Mouse (Mus musculus) T-helper 17 cell (primary cell): ENCODE data around the gene Eef2k.

Source experiments
- in situ Hi-C, 2 experiments: fragments of 300-600 bp; cut with MboI, MseI; formaldehyde crosslinking; loops; 1 replicate in 1 of 2; 2 replicates in 1 of 2; pipeline ENCODE4 v1.15.1; 2025; ENCODE audit warnings: high pct_unique_total_duplicates in 2 of 2

Eef2k gene

DNA sequence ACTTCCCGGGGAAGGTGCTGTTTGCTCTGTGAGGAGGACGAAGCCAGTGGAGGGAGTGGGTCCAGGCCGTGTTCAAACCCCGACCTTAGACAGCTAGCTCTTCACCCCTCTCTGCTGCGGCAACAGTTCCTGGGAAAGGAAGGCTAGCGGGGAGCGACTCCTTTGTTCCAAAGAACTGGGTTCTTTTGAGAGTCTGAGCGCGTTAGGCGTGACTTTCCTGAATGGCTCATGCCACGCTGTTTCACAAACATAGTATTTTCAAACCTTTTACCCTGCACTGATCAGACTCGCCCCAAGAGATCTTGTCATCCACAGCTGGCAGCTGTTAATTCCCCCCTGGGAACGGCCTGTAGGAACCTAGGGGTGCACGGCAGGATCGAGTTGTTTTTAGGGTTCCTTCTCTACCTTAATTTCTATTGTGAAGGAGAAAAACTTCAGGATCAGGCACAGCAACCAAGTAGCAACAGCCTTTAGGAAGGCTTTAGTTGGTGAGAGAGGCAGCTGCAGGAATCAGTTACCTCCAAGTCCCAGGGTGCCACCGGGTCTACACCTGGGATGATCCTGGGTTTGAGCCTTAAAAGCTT lies 1.3 kb downstream of the Eef2k start:
- in situ Hi-C loops, result loop anchor here in 1 of 2 experiments (5.0 to 10.0 kb wide), 2 partner anchors 53 to 221 kb away; no protein-coding TSS in a partner anchor

GRCm38 (mm10) chr7:120844689-120845088 lies 2.1 kb downstream of the Eef2k start:
- in situ Hi-C loops, result loop anchor here (5.0 to 10.0 kb wide), 3 partner anchors 53 to 1138 kb away; partner anchors contain the start of gene Cog7 (in 1 of the 2)

DNA sequence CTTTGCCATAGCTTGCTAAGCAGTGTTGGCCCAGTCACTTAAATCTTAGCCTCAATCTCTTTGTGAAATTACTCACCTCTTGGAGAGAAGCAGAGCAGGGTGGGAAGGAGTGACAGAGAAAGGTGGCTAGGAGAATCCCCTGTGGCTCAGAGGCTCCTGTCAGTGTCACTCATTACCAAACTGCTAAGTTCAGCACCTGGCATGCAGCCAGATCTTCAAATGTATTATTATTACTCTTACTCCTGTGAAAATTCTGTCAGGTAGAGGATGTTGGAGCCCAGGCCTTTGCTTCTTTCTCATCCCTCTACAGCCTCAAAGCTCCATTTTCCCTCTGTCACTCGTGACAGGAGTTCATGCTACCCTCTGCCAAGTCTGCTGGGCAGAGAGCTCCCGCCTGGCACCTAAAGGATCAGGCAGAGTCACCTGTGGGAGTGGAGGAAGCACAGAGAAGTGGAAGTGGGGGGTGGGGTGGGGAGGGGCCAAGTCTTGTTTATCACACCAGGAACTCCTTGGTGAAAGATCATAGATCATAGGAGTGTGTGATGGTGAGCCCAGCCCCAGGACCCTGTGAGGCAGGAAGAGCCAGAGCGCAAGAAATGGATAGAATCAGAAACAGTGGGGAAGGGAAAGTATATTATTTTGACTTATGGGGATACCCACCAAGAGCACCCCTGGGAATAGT lies 6.3 kb downstream of the Eef2k start:
- in situ Hi-C loops, result loop anchor here (5.0 to 10.0 kb wide), 2 partner anchors 216 to 1133 kb away; partner anchors contain the start of gene Cog7 (in 1 of the 2)

- in situ Hi-C loops, result no loop called here
Measured at GRCm38 (mm10) chr7:120850165-120850564, 7.5 kb downstream of the Eef2k start.

- in situ Hi-C loops, result loop anchor here in 1 of 2 experiments (10.0 kb wide), 1 partner anchor 1695 kb away; no protein-coding TSS in a partner anchor
Measured at GRCm38 (mm10) chr7:120859854-120860253, 17.2 kb downstream of the Eef2k start.

DNA sequence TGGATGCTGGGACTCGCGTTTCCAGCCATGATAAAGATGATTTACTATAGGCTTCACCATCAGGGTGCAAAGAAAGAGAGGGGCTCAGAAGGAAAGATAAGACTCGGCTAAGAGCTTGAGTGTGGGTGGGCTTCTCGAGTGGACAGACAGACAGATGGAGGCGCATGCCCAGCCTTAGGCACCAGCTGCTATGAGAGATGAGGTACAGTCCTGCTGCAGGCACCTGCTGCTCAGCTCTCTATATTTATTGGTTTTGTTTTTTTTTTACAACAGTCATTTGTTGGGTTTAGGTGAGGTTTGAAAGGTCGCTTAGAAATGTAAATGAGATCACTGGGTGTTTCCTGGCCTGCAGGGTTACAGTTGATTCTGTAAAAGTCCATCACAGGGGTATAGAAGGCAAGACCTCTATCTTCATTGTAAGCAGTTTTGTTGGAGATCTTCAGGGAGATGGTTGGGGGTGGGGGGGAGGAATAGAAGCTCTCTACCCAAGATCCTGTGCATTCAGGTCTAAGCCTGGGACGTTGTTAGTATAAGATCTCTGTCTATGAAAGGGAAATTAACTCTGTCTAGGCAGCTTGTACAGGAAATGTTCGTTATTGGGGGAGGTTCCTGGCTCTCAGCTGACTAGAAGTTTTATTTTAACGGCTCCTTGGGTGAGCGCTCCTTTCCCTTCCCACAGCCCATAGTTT lies 18.3 kb downstream of the Eef2k start:
- in situ Hi-C loops, result loop anchor here in 1 of 2 experiments (10.0 kb wide), 1 partner anchor 1694 kb away; no protein-coding TSS in a partner anchor

GRCm38 (mm10) chr7:120861488-120862047 lies 18.9 kb downstream of the Eef2k start:
- in situ Hi-C loops, result loop anchor here in 1 of 2 experiments (10.0 kb wide), 1 partner anchor 1693 kb away; no protein-coding TSS in a partner anchor

DNA sequence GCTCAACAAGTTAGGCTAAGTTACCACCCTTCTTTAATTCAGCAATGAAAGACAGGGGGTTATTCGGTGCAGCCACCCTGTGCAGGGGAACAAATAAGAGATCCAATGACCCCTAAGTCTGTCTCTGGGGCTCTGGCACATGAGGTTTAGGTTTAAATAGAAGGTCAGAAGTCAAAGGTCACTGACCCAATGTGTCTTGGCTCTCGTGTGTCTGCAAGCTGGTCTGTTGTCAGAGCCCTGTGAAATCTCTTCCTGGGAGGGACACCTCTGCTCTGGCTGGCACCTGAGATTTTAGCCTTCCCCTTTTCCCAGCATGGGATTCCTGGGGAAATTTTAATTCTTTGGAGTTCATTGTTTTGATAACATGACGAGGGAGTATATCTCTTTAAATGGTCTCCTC lies 19.6 kb downstream of the Eef2k start:
- in situ Hi-C loops, result loop anchor here in 1 of 2 experiments (10.0 kb wide), 1 partner anchor 1693 kb away; no protein-coding TSS in a partner anchor

DNA sequence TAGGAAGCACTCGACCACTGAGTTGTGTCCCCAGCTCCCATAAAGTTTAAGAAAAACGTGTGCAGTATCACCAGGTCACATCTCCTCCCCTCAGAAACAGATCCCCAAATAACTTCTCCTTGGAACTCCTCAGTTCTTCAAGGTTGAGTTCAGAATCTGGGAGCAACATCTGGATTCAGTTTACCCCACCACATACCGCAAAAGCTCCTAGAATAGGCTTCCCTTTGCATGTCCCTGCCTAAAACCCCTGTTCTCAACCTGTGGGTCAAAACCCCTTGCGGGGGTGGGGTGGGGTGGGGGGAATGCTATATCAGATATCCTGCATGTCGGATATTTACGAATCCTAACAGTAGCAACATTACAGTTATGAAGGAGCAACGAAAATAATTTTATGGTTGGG lies 20.0 kb downstream of the Eef2k start:
- in situ Hi-C loops, result loop anchor here in 1 of 2 experiments (10.0 kb wide), 1 partner anchor 1692 kb away; no protein-coding TSS in a partner anchor

GRCm38 (mm10) chr7:120863476-120863875 lies 20.8 kb downstream of the Eef2k start:
- in situ Hi-C loops, result loop anchor here in 1 of 2 experiments (10.0 kb wide), 1 partner anchor 1691 kb away; no protein-coding TSS in a partner anchor

GRCm38 (mm10) chr7:120865100-120865499 lies 22.5 kb downstream of the Eef2k start:
- in situ Hi-C loops, result loop anchor here in 1 of 2 experiments (10.0 kb wide), 1 partner anchor 1690 kb away; no protein-coding TSS in a partner anchor

GRCm38 (mm10) chr7:120865832-120866231 lies 23.2 kb downstream of the Eef2k start:
- in situ Hi-C loops, result loop anchor here in 1 of 2 experiments (10.0 kb wide), 1 partner anchor 1689 kb away; no protein-coding TSS in a partner anchor

DNA sequence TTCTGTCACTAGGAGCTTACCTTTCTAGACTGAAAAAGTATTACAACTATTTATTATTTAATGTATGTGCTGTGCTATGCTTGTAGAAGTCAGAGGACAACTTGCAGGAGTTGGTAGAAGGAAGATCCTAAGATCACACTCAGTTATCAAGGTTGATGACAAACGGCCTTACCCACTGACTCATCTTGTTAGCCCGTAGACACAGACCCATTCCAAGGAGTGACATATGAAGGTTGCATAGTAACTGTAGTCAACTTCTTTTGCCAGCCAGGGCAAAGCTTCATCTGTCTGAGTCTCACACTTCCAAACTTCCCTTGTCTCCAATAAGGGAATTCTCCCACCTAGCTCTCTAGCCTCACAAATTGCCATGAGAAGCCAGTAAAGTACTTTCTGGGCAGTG lies 24.1 kb downstream of the Eef2k start:
- in situ Hi-C loops, result loop anchor here in 1 of 2 experiments (10.0 kb wide), 1 partner anchor 1688 kb away; no protein-coding TSS in a partner anchor

DNA sequence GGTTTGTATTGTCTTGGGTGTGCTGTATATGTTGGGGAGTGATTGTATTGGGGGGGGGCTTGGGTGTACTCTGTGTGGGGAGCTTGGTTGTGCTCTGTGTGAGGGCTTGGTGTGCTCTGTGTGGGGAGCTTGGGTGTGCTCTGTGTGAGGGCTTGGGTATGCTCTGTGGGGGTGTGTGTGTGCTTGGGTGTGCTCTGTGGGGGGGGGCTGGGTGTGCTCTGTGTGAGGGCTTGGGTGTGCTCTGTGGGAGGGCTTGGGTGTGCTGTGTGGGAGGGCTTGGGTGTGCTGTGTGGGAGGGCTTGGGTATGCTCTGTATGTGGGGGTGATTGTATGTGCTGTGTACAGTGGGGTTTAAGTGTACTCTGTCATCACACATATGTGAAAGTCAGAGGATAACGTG lies 25.1 kb downstream of the Eef2k start:
- in situ Hi-C loops, result loop anchor here in 1 of 2 experiments (10.0 kb wide), 1 partner anchor 1687 kb away; no protein-coding TSS in a partner anchor

- in situ Hi-C loops, result loop anchor here in 1 of 2 experiments (10.0 kb wide), 1 partner anchor 1685 kb away; no protein-coding TSS in a partner anchor
Measured at GRCm38 (mm10) chr7:120869883-120870282, 27.3 kb downstream of the Eef2k start.

- in situ Hi-C loops, result no loop called here
Measured at GRCm38 (mm10) chr7:120870431-120871008, 27.9 kb downstream of the Eef2k start.

- in situ Hi-C loops, result no loop called here
Measured at GRCm38 (mm10) chr7:120873083-120873482, 30.5 kb downstream of the Eef2k start.

DNA sequence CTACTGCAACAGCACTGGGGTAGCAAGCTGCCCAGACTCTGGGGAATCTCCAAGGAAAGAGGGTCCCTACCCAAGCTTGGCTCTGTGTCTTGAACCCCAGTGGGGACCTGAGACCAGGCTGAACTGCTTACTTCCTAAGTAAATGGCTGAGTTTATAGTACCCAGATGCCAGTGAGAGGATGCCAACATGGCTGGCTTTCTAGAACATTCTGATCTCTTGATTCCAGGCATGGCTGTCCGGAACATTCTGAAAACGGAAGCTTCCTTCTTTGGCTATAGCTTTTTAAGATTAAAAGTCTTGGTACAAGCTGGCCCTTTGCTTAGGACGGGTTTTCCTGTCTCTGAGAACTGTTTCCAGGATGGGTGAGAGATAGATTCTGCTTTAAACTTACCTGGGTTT lies 31.4 kb downstream of the Eef2k start:
- in situ Hi-C loops, result no loop called here

DNA sequence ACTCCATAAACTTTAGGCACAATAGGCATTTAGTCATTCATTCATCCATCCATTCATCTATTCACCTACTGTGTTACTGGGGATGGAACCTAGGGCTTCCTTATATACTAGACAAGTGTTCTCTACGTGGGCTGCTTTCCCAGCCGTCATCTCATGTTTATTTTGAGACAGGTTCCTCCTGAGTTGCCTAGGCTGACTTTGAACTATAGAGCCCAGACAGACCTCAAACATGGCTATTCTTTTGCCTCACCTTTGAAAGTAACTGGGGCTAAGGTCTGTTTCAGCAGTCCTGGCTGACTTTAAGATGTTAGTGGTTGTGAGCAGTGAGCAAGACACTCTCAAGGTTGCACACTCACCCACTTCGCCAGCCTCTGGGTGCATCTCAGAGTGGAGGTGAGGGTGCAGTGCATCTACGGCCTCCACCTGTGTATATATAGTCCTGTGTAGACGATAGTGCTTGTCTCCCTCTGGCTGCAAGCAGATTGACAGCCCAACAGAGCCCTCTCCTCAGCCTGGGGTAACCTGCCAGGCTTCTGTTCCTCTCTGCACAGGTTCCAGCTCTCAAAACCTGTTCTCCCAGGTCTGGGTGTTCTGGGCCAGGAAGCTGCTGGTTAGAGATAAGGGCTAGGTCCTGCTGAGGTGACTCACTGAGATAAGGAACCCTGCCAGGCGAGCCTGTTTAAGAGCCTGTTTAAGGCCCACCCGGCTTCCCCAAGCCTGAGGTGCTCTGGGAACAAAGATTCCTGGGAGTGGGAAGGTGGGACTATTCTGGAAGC lies 32.3 kb downstream of the Eef2k start:
- in situ Hi-C loops, result no loop called here
